Mouse (Mus musculus): ENCODE measurements around the gene Ctsz.
A peak's percentile ranks its signal among the peaks of the same experiment; 100 is the strongest.

Gene Ctsz

GRCm38 (mm10) chr2:174438737-174439449, at the start of gene Ctsz:
TSS of gene Ctsz (minus strand) at chr2:174439039.
- DNase-seq: peak; percentile 50

GRCm38 (mm10) chr2:174487005-174487404, 48.2 kb upstream of the Ctsz start:
- no peak for DNase-seq

- no peak for DNase-seq
These were observed 39.9 kb upstream of the Ctsz start for GRCm38 (mm10) chr2:174478746-174479145.

- no peak for DNase-seq
These were observed 38.9 kb upstream of the Ctsz start for GRCm38 (mm10) chr2:174477543-174478319.

- DNase-seq: no peak
These were observed 34.7 kb upstream of the Ctsz start for GRCm38 (mm10) chr2:174473550-174473927.

GRCm38 (mm10) chr2:174472818-174473549, 34.1 kb upstream of the Ctsz start, which contains the start of gene Prelid3b:
TSS of gene Prelid3b (minus strand) at chr2:174473081.
- peak; percentile 99 for DNase-seq

GRCm38 (mm10) chr2:174472407-174472806, 33.6 kb upstream of the Ctsz start:
- DNase-seq: no peak

GRCm38 (mm10) chr2:174470786-174471405, 32.1 kb upstream of the Ctsz start:
- DNase-seq: no peak

GRCm38 (mm10) chr2:174470333-174470732, 31.5 kb upstream of the Ctsz start:
- no peak for DNase-seq

- DNase-seq: peak; percentile 98
These were observed 25.1 kb upstream of the Ctsz start, which contains the start of gene Atp5e for GRCm38 (mm10) chr2:174463789-174464523. TSS of gene Atp5e (minus strand) at chr2:174464105.

GRCm38 (mm10) chr2:174463370-174463769, 24.5 kb upstream of the Ctsz start:
- DNase-seq: no peak

- DNase-seq: no peak
These were observed 20.5 kb upstream of the Ctsz start for GRCm38 (mm10) chr2:174459365-174459764.

GRCm38 (mm10) chr2:174453681-174454080, 14.8 kb upstream of the Ctsz start:
- DNase-seq: no peak

- DNase-seq: no peak
These were observed 11.5 kb upstream of the Ctsz start, which contains the start of gene Tubb1 for GRCm38 (mm10) chr2:174450353-174450752. TSS of gene Tubb1 (plus strand) at chr2:174450695.

- no peak for DNase-seq
These were observed 9.6 kb upstream of the Ctsz start for GRCm38 (mm10) chr2:174448405-174448804.

GRCm38 (mm10) chr2:174446905-174447304, 8.1 kb upstream of the Ctsz start:
- no peak for DNase-seq

GRCm38 (mm10) chr2:174446492-174446891, 7.7 kb upstream of the Ctsz start:
- no peak for DNase-seq

- DNase-seq: no peak
These were observed 6.2 kb upstream of the Ctsz start for GRCm38 (mm10) chr2:174445018-174445417.

GRCm38 (mm10) chr2:174444359-174444758, 5.5 kb upstream of the Ctsz start:
- no peak for DNase-seq

GRCm38 (mm10) chr2:174443046-174443445, 4.2 kb upstream of the Ctsz start:
- no peak for DNase-seq

- DNase-seq: no peak
These were observed 3.6 kb upstream of the Ctsz start for GRCm38 (mm10) chr2:174442460-174442859.

- DNase-seq: no peak
These were observed 3.1 kb upstream of the Ctsz start for GRCm38 (mm10) chr2:174441898-174442297.
